Comparison of ENCODE assay signal across 35 mouse cellular contexts in the genomic region with DNA sequence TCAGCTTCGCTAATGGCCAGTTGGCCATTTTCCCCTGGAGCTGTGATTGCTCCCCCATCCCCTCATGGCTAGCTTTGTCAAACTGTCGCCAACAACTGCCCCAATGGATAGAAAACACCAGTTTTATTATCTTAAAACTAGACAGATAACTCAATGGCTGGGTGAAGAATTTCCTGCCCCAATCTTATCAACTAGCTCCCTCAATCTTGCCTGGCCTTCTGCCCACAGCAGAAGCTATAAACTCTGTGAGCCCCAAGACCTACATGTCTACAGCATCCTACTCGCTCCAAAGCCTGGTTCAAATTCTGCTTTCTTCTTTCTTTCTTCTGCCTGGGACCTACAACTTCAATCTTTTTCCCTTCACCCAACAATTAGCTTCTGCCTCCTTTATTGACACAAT. TPM values are rescaled to one million over a fixed set of nuclear protein-coding genes. Genes with fewer than 3 reads are reported as not detected.
"Had no signal": no experiment of that assay in that cellular context is flagged by ENCODE, and none has a peak within 500 bp of the region (broad histone marks: within the 10 kb centered on the region; RNA-seq: fewer than 3 reads in every experiment).

No protein-coding gene starts in this region.

RNA-seq across cellular contexts. Expression of a gene that starts 1.0 kb away (rescaled TPM):
- total RNA-seq: liver, adult 2 months; megakaryocyte progenitor cell, adult 5-6 weeks; megakaryocyte, adult 5-6 weeks; megakaryocyte-erythroid progenitor cell, adult 5-6 weeks; midbrain, postnatal 0 days; monocyte, adult 5-6 weeks had no signal
- polyA plus RNA-seq: limb, embryonic 10.5 days; limb, embryonic 11.5 days; limb, embryonic 12.5 days; liver, adult 2 months; liver, embryonic 11.5 days; liver, embryonic 12.5 days; liver, embryonic 13.5 days; liver, embryonic 14.5 days; liver, embryonic 15.5 days; liver, embryonic 16.5 days; liver, postnatal 0 days; lung, adult 2 months; lung, embryonic 14.5 days; lung, embryonic 16.5 days; lung, postnatal 0 days; macrophage; midbrain, embryonic 10.5 days; midbrain, embryonic 11.5 days; midbrain, embryonic 12.5 days; midbrain, embryonic 13.5 days; midbrain, embryonic 14.5 days; midbrain, embryonic 15.5 days; midbrain, embryonic 16.5 days; myocyte; neural tube, embryonic 11.5 days; neural tube, embryonic 12.5 days had no signal

RNA-seq across cellular contexts. Expression of a gene that starts 56.1 kb away (rescaled TPM):
- total RNA-seq: left cerebral cortex, postnatal 10 days; left cerebral cortex, postnatal 4 days; megakaryocyte progenitor cell, adult 5-6 weeks; megakaryocyte, adult 5-6 weeks; megakaryocyte-erythroid progenitor cell, adult 5-6 weeks; midbrain, postnatal 0 days; monocyte, adult 5-6 weeks had no signal
- polyA plus RNA-seq: limb, embryonic 10.5 days; limb, embryonic 13.5 days; limb, embryonic 15.5 days; liver, adult 2 months; liver, embryonic 11.5 days; liver, embryonic 12.5 days; liver, embryonic 13.5 days; liver, embryonic 14.5 days; liver, embryonic 15.5 days; liver, embryonic 16.5 days; lung, embryonic 14.5 days; midbrain, embryonic 10.5 days; midbrain, embryonic 11.5 days; midbrain, embryonic 12.5 days; midbrain, embryonic 13.5 days; midbrain, embryonic 15.5 days; midbrain, embryonic 16.5 days; midbrain, postnatal 0 days; neural tube, embryonic 11.5 days; neural tube, embryonic 12.5 days had no signal
